Mouse (Mus musculus) gonadal fat pad, adult 2 months (tissue): ENCODE data around the gene Gadd45b. TPM values are rescaled to one million over a fixed set of nuclear protein-coding genes. Genes with fewer than 3 reads are reported as not detected.

Experiments used
- polyA plus RNA-seq: library from polyadenylated mRNA; depleted of rRNA; stranded (reverse); fragments of >200 nt; gene quantifications from 2 replicates; pipeline ENCODE4 v1.2.3, GENCODE M21; 2012; rRNA removed

The Gadd45b gene
- polyA plus RNA-seq, 1 experiment = 14.7 TPM

Other genes starting within 250 kb of the Gadd45b start
- gene Mob3a, start 228.1 kb upstream of the Gadd45b start, polyA plus RNA-seq = 34.8 and 45.6 TPM in 2 replicates
- gene Izumo4, start 227.9 kb upstream of the Gadd45b start, polyA plus RNA-seq = 62.8 and 75.4 TPM in 2 replicates
- 149 and 151 TPM in 2 replicates for gene Ap3d1, start 187.8 kb upstream of the Gadd45b start, polyA plus RNA-seq
- gene Dot1l, start 174.9 kb upstream of the Gadd45b start, polyA plus RNA-seq = 18.7 and 38.6 TPM in 2 replicates
- 20.1 and 33.9 TPM in 2 replicates for gene Sf3a2, start 131.9 kb upstream of the Gadd45b start, polyA plus RNA-seq
- 44.2 and 56.6 TPM in 2 replicates for gene Plekhj1, start 131.4 kb upstream of the Gadd45b start, polyA plus RNA-seq
- gene Amh, start 124.8 kb upstream of the Gadd45b start, polyA plus RNA-seq = 0.38 and 0.39 TPM in 2 replicates
- 0.22 and 0.63 TPM in 2 replicates for gene Jsrp1, start 116.6 kb upstream of the Gadd45b start, polyA plus RNA-seq
- gene Oaz1, start 103.4 kb upstream of the Gadd45b start, polyA plus RNA-seq = 628 and 915 TPM in 2 replicates
- gene Lingo3, start 86.0 kb upstream of the Gadd45b start, polyA plus RNA-seq = 0.04 TPM in 1 of 2 replicates, not detected in the other
- gene Lsm7, start 74.9 kb upstream of the Gadd45b start, polyA plus RNA-seq = 80.4 and 114 TPM in 2 replicates
- 67.4 and 71.5 TPM in 2 replicates for gene Sppl2b, start 74.8 kb upstream of the Gadd45b start, polyA plus RNA-seq
- gene Tmprss9, start 58.2 kb upstream of the Gadd45b start, polyA plus RNA-seq = 0.12 and 0.13 TPM in 2 replicates
- 137 and 184 TPM in 2 replicates for gene Timm13, start 29.1 kb upstream of the Gadd45b start, polyA plus RNA-seq
- gene Lmnb2, start 11.8 kb upstream of the Gadd45b start, polyA plus RNA-seq = 12.9 and 14.1 TPM in 2 replicates
- gene Gng7, start 84.9 kb downstream of the Gadd45b start, polyA plus RNA-seq = 5.9 and 6.3 TPM in 2 replicates
- not detected in 2 replicates for gene Diras1, start 95.6 kb downstream of the Gadd45b start, polyA plus RNA-seq
- 31.0 and 34.3 TPM in 2 replicates for gene Slc39a3, start 107.4 kb downstream of the Gadd45b start, polyA plus RNA-seq
- 197 and 235 TPM in 2 replicates for gene Sgta, start 130.1 kb downstream of the Gadd45b start, polyA plus RNA-seq
- 31.7 and 35.0 TPM in 2 replicates for gene Thop1, start 140.0 kb downstream of the Gadd45b start, polyA plus RNA-seq
- gene Creb3l3, start 168.8 kb downstream of the Gadd45b start, polyA plus RNA-seq = 0.41 and 0.61 TPM in 2 replicates
- 132 and 176 TPM in 2 replicates for gene Map2k2, start 175.8 kb downstream of the Gadd45b start, polyA plus RNA-seq
- 30.0 and 49.1 TPM in 2 replicates for gene Zbtb7a, start 205.1 kb downstream of the Gadd45b start, polyA plus RNA-seq
- gene Pias4, start 237.8 kb downstream of the Gadd45b start, polyA plus RNA-seq = 31.5 and 32.8 TPM in 2 replicates
- 1,971 and 2,241 TPM in 2 replicates for gene Eef2, start 246.6 kb downstream of the Gadd45b start, polyA plus RNA-seq